Mouse (Mus musculus) colon, adult 2 months (tissue): Measurements from ENCODE around the gene Dnase1. TPM values are rescaled to one million over a fixed set of nuclear protein-coding genes. Genes with fewer than 3 reads are reported as not detected.

Experiments used
- polyA plus RNA-seq: library from polyadenylated mRNA; depleted of rRNA; stranded (reverse); fragments of >200 nt; gene quantifications from 2 replicates; pipeline ENCODE4 v1.2.3, GENCODE M21; 2012; rRNA removed

The Dnase1 gene
- not detected in 2 replicates for polyA plus RNA-seq

GRCm38 (mm10) chr16:4036807-4037206, at the start of gene Dnase1:
Gene Dnase1, plus strand, starts transcription at chr16:4036942.

GRCm38 (mm10) chr16:4003489-4004398, 33.0 kb upstream of the Dnase1 start, which contains the start of gene Slx4:
Gene Slx4, minus strand, starts transcription at chr16:4003770.

GRCm38 (mm10) chr16:4077384-4078061, 40.8 kb downstream of the Dnase1 start, which contains the start of gene Trap1:
Gene Trap1, minus strand, starts transcription at chr16:4077827.

Other genes starting within 250 kb of the Dnase1 start
- not detected in 2 replicates for gene Olfr15, start 206.1 kb upstream of the Dnase1 start, polyA plus RNA-seq
- gene Zfp174, start 189.7 kb upstream of the Dnase1 start, polyA plus RNA-seq = 0.79 and 0.84 TPM in 2 replicates
- gene Naa60, start 164.6 kb upstream of the Dnase1 start, polyA plus RNA-seq = 53.7 and 64.5 TPM in 2 replicates
- 1.6 and 1.9 TPM in 2 replicates for gene Zfp597, start 152.4 kb upstream of the Dnase1 start, polyA plus RNA-seq
- gene Gm20695, start 152.3 kb upstream of the Dnase1 start, polyA plus RNA-seq = not detected in 2 replicates
- gene 1700037C18Rik, start 128.3 kb upstream of the Dnase1 start, polyA plus RNA-seq = 9.4 and 11.5 TPM in 2 replicates
- gene Cluap1, start 128.1 kb upstream of the Dnase1 start, polyA plus RNA-seq = 3.0 and 4.4 TPM in 2 replicates
- 2.4 and 2.5 TPM in 2 replicates for gene Nlrc3, start 60.3 kb upstream of the Dnase1 start, polyA plus RNA-seq
- gene Slx4, start 33.2 kb upstream of the Dnase1 start, polyA plus RNA-seq = 11.6 and 13.4 TPM in 2 replicates
- gene Trap1, start 40.9 kb downstream of the Dnase1 start, polyA plus RNA-seq = 63.3 and 78.2 TPM in 2 replicates
- 22.7 and 29.4 TPM in 2 replicates for gene Crebbp, start 177.1 kb downstream of the Dnase1 start, polyA plus RNA-seq